Mouse (Mus musculus) cerebellum, adult 2 months (tissue): ENCODE results near the gene Itpa. TPM values are rescaled to one million over a fixed set of nuclear protein-coding genes. Genes with fewer than 3 reads are reported as not detected.
"Not testable (repeated sequence)": the region's sequence is repeated elsewhere in the genome, so short reads cannot be mapped to it uniquely, and the experiment has no call there.

ENCODE experiments used
- DNase-seq, 2 experiments: peaks; one replicate each; pipeline ENCODE4 v3.0.0; 2021
- H3K27ac ChIP-seq: fragments of 200-500 bp; 2 replicates; pipeline ENCODE4 v1.5.1; 2012; ENCODE audit warnings: low read length, control low read depth, inconsistent platforms; ENCODE audit not compliant: insufficient read depth
- H3K27me3 ChIP-seq: fragments of 200-500 bp; 2 replicates; pipeline ENCODE4 v1.6.1; 2012; ENCODE audit warnings: inconsistent platforms, mild to moderate bottlenecking, low read length, moderate library complexity; ENCODE audit not compliant: control insufficient read depth, insufficient read depth
- H3K4me1 ChIP-seq: fragments of 200-500 bp; 2 replicates; pipeline ENCODE4 v1.6.1; 2011; ENCODE audit warnings: low read length; ENCODE audit not compliant: control insufficient read depth, insufficient read depth
- H3K4me3 ChIP-seq: fragments of 200-500 bp; replicated peaks from 2 replicates; pipeline ENCODE3; 2011; ENCODE audit warnings: mild to moderate bottlenecking, low read depth, low read length, control low read depth; ENCODE audit not compliant: insufficient read depth
- CTCF ChIP-seq: fragments of 200-500 bp; IDR thresholded peaks from 2 replicates; pipeline ENCODE4 v1.5.1; 2011; ENCODE audit warnings: low read depth, mild to moderate bottlenecking, control low read depth, low read length, moderate library complexity, borderline replicate concordance; ENCODE audit not compliant: insufficient read depth
- POLR2A ChIP-seq: fragments of 200-500 bp; IDR thresholded peaks from 2 replicates; pipeline ENCODE4 v1.6.1; 2011; ENCODE audit warnings: low read length, control low read depth, borderline replicate concordance; ENCODE audit not compliant: insufficient read depth
- WGBS: fragments of 180-500 bp; shearing (Covaris S2); methylation state at CpG from one replicate; pipeline ENCODE4 v1.1.7; 2018; 5-methylcytosine and 5-hydroxymethylcytosine counted together
- polyA plus RNA-seq: library from polyadenylated mRNA; depleted of rRNA; stranded (reverse); fragments of >200 nt; gene quantifications from 2 replicates; pipeline ENCODE4 v1.2.3, GENCODE M21; 2012

Gene Itpa
- polyA plus RNA-seq, 1 experiment = 50.7 TPM

DNA sequence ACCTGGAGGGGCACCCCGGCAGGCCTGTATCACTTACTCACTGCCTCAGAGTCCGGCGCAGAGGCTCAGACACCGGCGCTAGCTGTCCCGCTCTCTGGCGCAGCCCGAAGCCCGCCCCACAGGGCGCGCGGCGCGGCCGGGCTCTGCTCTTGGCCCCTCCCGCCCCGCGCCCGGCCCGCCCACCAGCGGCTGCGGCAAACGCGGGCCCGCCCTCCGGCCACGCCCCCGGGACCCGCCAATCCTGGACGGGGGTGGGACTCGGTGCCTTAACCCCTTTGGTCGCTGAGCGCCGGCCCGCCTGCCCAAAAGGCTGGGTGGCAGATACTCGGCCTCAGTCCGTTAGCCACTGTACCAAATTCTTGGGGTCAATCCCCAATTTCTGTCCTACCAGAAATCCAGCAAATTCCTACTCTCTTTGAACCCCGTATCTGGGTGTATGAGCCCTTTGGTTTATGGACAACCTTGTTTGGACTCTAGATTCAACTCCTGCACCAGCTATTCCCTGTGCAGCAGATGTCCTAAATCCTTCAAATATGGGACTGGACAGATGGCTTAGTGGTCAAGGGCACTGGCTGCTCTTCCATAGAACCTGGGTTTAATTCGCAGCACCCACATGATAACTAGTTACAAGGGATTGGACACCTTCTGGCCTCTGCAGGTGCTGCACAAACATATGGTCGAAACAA is 24.6 kb upstream of the Itpa start, which contains the start of gene Lzts3:
TSS of gene Lzts3 (minus strand) at position 120 of the 686 bp plus-strand sequence.
- Histone ChIP-seq H3K27me3 (no peaks in the 10 kb centered on the region), H3K4me3 (peak within 1 kb of the TSS; percentile 73), H3K27ac (peak within 1 kb of the TSS; percentile 80), H3K4me1 (peaks cover 18% of the 10 kb centered on the region)
- whole genome bisulfite sequencing = 2% methylated on average over 40 of the region's 40 CpGs
- TF ChIP-seq POLR2A (peak; percentile 76; the same call in 1 of the 2 replicates), CTCF (no peak)
- peak; percentile 93 to 95 for DNase-seq

DNA sequence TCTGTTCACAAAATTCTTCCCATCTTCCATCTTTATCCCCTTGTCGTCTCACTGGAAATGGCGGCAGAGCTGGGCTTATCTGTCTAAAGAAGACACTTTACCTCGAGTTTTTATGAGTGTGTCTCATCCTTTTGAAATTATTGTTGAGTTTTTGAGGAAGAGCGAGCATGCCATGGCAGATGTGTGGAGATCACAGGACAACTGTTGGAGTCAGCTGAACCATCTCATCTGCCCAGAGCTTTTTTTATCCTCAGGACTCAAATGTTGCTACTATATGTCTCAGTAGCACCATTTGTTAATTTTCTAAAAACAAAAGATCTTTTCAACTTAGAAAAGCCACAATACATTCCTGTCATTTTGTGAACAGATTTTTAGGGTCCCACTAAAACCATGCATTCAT is 22.2 kb upstream of the Itpa start:
- Histone ChIP-seq H3K4me1 (peaks cover 9% of the 10 kb centered on the region; the same call in 1 of the 2 replicates), H3K27me3 (no peaks in the 10 kb centered on the region), H3K27ac (no peak overlapping the region), H3K4me3 (no peak overlapping the region)
- DNase-seq = no peak
- 74% methylated on average over 4 of the region's 4 CpGs for WGBS
- no peak for TF ChIP-seq CTCF
- no peak for TF ChIP-seq POLR2A

DNA sequence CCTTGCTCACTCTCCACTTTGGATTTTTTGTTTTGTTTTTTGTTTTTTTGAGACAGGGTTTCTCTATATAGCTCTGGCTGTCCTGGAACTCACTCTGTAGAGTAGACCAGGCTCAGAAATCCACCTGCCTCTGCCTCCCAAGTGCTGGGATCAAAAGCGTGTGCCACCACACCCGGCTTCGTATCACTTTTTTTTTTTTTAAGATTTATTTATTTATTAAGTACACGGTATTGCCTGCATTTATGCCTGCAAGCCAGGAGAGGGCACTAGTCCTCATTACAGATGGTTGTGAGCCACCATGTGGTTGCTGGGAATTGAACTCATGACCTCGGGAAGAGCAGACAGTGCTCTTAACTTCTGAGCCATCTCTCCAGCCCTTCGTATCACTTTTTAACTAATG is 18.4 kb upstream of the Itpa start:
- DNase-seq, H3K4me3 ChIP-seq, H3K27me3 ChIP-seq, H3K4me1 ChIP-seq, H3K27ac ChIP-seq: not testable (repeated sequence)
- WGBS = 79% methylated on average over 6 of the region's 6 CpGs

DNA sequence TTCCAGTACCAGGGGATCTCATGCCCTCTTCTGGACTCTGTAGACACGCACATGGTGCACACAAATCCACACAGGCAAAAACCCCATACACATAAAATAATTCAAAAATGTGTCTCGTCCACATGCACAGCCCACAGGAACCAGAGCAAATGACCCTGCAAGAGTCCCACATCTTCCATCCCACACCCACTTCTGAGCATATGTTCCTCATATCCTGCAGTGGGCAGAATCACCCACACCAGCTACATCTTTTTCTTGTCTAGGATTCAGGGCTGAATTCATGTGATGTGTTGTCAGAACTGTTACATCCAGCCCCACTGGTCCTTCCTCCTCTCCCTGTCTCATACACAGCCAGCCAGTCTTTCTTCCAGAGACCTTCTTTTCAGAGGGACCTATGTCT is 14.1 kb upstream of the Itpa start:
- DNase-seq = no peak
- Histone ChIP-seq H3K27me3 (no peaks in the 10 kb centered on the region), H3K27ac (no peak overlapping the region), H3K4me1 (no peaks in the 10 kb centered on the region), H3K4me3 (no peak overlapping the region)
- TF ChIP-seq POLR2A (no peak), CTCF (no peak)
- 85% methylated on average over 2 of the region's 2 CpGs for WGBS

DNA sequence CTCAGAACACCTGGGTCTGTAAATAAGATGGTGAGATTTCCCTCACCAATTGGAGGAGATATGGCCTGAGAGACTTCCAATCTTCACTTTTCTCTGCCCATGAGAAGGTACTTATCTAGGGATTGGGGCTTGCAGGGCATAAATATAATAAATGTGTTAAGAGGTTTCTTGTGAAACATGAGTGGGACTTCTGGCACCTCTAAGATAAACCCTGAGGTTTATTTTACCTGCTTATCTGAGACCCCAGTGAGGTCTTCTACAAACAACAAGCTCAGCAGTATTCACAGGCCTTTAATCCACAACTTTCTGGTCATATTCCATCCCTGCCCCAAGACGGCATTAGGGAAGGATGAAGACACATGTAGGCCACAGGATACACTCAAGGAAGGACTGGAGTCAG is 13.7 kb upstream of the Itpa start:
- WGBS = 91% methylated on average over 1 of the region's 1 CpGs
- DNase-seq = no peak
- Histone ChIP-seq H3K4me3 (no peak overlapping the region), H3K27ac (no peak overlapping the region), H3K27me3 (no peaks in the 10 kb centered on the region), H3K4me1 (no peaks in the 10 kb centered on the region)
- TF ChIP-seq POLR2A = no peak
- no peak for TF ChIP-seq CTCF

DNA sequence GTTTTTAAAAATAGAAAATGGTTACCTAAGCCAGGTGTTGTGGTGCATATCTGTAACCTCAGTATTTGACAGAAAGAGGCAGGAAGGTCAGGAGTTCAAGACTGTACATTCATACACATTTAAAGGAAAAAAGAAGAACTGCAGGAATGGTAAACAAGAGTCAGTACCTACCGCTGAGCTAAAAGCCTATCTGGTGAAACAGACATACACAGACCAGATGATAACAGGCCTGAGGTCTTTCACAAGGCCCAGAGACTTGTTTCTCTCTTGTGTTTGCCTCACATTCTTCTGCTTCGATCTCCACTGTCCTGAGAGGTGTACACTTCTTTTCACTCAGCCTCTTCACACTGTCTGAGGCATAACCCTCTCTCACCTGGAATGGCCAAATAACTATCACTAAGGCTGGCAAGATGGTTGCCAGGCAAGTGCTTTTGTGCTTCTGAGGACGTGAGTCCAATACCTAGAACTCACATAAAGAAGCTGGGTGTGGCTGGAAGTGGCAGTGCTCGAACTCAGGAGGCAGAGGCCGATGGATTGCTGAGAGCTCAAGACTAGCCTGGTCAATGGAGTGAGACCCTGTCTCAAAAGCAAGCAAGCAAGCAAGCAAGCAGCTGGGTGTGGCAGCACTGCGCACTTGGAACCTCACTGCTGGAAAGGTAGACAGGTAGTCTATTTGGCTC is 11.6 kb upstream of the Itpa start:
- H3K4me1 ChIP-seq = no peaks in the 10 kb centered on the region
- TF ChIP-seq CTCF (no peak), POLR2A (no peak)
- 92% methylated on average over 6 of the region's 6 CpGs for WGBS
- no peak for DNase-seq
- no peak overlapping the region for H3K27ac ChIP-seq
- no peak overlapping the region for H3K4me3 ChIP-seq
- no peaks in the 10 kb centered on the region for H3K27me3 ChIP-seq

DNA sequence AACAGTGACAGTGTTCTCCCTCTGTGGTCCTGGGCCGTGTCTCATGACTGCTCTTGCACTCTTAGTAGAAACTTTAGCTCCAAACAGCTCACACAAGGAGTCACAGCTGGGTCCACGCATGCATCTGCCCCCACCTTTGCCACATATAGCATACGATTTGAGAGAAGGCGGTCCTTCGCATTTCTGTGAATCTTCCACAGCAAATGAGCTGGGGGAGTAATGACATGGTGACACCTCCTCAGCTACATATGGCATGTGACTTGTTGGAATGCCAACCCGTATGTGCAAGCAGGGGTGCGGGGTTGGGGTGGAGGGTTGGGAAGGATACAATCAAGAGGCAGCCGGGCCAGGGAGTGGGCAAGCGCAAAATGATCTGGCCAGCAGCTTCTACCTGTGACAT is 10.9 kb upstream of the Itpa start:
- no peaks in the 10 kb centered on the region for H3K4me1 ChIP-seq
- H3K27me3 ChIP-seq = no peaks in the 10 kb centered on the region
- TF ChIP-seq CTCF = no peak
- no peak for TF ChIP-seq POLR2A
- no peak for DNase-seq
- 93% methylated on average over 9 of the region's 9 CpGs for WGBS
- H3K27ac ChIP-seq = no peak overlapping the region
- H3K4me3 ChIP-seq = no peak overlapping the region

DNA sequence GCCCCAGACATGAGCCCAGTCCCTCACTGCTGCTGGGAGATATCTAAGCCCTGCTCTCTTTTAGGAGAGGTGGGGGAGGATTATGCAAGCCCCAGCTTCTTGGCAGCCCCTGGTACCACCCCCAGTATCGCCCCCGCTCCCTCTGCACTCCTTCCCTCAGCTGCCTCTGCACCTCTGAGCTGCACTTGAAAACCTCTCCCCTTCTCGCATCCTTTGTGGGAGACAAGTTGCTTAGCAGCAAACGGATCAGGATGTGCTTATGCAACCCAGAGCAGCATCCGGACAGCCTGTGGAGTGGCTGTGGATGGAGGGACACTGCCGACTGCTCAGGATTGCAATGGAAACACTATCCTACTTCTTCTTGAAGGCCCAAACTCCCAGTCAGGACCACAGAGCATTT is 9.9 kb upstream of the Itpa start:
- 88% methylated on average over 6 of the region's 6 CpGs for WGBS

More for the DNA sequence above, 9.9 kb upstream of the Itpa start:
- H3K4me3 ChIP-seq = no peak overlapping the region
- no peaks in the 10 kb centered on the region for H3K4me1 ChIP-seq
- no peak for DNase-seq
- H3K27me3 ChIP-seq = no peaks in the 10 kb centered on the region
- TF ChIP-seq CTCF = no peak
- no peak for TF ChIP-seq POLR2A
- H3K27ac ChIP-seq = no peak overlapping the region
